Mouse (Mus musculus): ENCODE data around the gene 1810049J17Rik.

- no peak for TF ChIP-seq POLR2A (IDR thresholded peaks at IDR 0.05; ENCODE audit: low read depth, low read length)
- no peak for TF ChIP-seq CTCF (conservative IDR thresholded peaks at IDR 0.05; ENCODE audit: insufficient read depth, insufficient read length, low read depth, low read length)
These were observed 47.2 kb upstream of the 1810049J17Rik start for GRCm38 (mm10) chr15:12368850-12369249.
